Mouse (Mus musculus) hindbrain, postnatal 0 days (tissue): Measurements from ENCODE around the gene Prdx5. TPM values are rescaled to one million over a fixed set of nuclear protein-coding genes. Genes with fewer than 3 reads are reported as not detected.

Experiments used
- ATAC-seq: fragments of 200-750 bp; cut with Nextera tagmentation; 2 replicates; pipeline ENCODE4 v1.8.0; 2017; ENCODE audit warnings: mild to moderate bottlenecking, moderate TSS enrichment, moderate library complexity
- DNase-seq: peaks from one replicate; pipeline ENCODE4 v3.0.0-alpha.2; 2015; ENCODE audit warnings: low spot score
- H3K27ac ChIP-seq: fragments of 300-500 bp; sonication (generic); 2 replicates; pipeline ENCODE4 v1.5.1; 2014; ENCODE audit warnings: mild to moderate bottlenecking
- H3K27me3 ChIP-seq: fragments of 300-500 bp; sonication (generic); 2 replicates; pipeline ENCODE4 v1.6.1; 2014; ENCODE audit warnings: low read length, mixed read lengths; ENCODE audit not compliant: insufficient read depth
- H3K36me3 ChIP-seq: fragments of 300-500 bp; sonication (generic); 2 replicates; pipeline ENCODE4 v1.6.1; 2014; ENCODE audit warnings: low read length, mixed read lengths; ENCODE audit not compliant: insufficient read depth
- H3K4me1 ChIP-seq: fragments of 300-500 bp; sonication (generic); 2 replicates; pipeline ENCODE4 v1.6.1; 2014; ENCODE audit warnings: antibody characterized with exemption, low read length, mixed read lengths; ENCODE audit not compliant: insufficient read depth
- H3K4me2 ChIP-seq: fragments of 300-500 bp; sonication (generic); 2 replicates; pipeline ENCODE4 v1.6.1; 2014; ENCODE audit warnings: low read depth, mild to moderate bottlenecking, low read length, moderate library complexity, mixed read lengths
- H3K4me3 ChIP-seq: fragments of 300-500 bp; sonication (generic); 2 replicates; pipeline ENCODE4 v1.5.1; 2014; ENCODE audit warnings: low read length
- H3K9ac ChIP-seq: fragments of 300-500 bp; sonication (generic); replicated peaks from 2 replicates; pipeline ENCODE4 v1.6.1; 2014; ENCODE audit warnings: mild to moderate bottlenecking, low read length, moderate library complexity, mixed read lengths
- H3K9me3 ChIP-seq: fragments of 300-500 bp; sonication (generic); 2 replicates; pipeline ENCODE4 v1.6.1; 2016; ENCODE audit warnings: low read length, mixed read lengths
- CTCF ChIP-seq: IDR thresholded peaks from 2 replicates; pipeline ENCODE4 v1.5.1; 2016; ENCODE audit warnings: antibody characterized with exemption, control low read depth, low read depth
- WGBS: fragments of 180-500 bp; shearing (Covaris S2); extraction: QIAGEN DNeasy Blood & Tissue Kit; methylation state at CpG from one replicate; pipeline ENCODE4 v1.1.7; 2014; 5-methylcytosine and 5-hydroxymethylcytosine counted together
- microRNA-seq, 2 experiments: library from miRNA; unstranded; fragments of <30 nt; microRNA quantifications; one replicate each; pipeline ENCODE4; 2016
- polyA plus RNA-seq: library from polyadenylated mRNA; unstranded; fragments of >200 nt; fragmentation: Nextera tagmentation; extraction: Ambion mirVana; gene quantifications from 2 replicates; pipeline ENCODE4 v1.2.1, GENCODE M21; 2015
- total RNA-seq: library from RNA; depleted of rRNA; stranded (reverse); fragments of >200 nt; gene quantifications from 2 replicates; pipeline ENCODE4 v1.2.3, GENCODE M21; 2014; rRNA removed

Gene Prdx5
- total and polyA plus RNA-seq, 2 experiments from 2014 or later = 184 to 589 TPM

GRCm38 (mm10) chr19:6857003-6857360 is 52.9 kb downstream of the Prdx5 start:
- 45% methylated on average over 3 of the region's 3 CpGs for WGBS
- no peak overlapping the region for H3K4me3 ChIP-seq
- H3K4me1 ChIP-seq = peaks cover 6% of the 10 kb centered on the region; the same call in 1 of the 2 replicates
- no peak overlapping the region for H3K27ac ChIP-seq
- H3K27me3 ChIP-seq = no peaks in the 10 kb centered on the region
- no peak overlapping the region for H3K9ac ChIP-seq
- no peaks in the 10 kb centered on the region for H3K36me3 ChIP-seq
- no peak overlapping the region for H3K4me2 ChIP-seq
- H3K9me3 ChIP-seq = no peaks in the 10 kb centered on the region
- no peak for TF ChIP-seq CTCF
- no peak for ATAC-seq
- DNase-seq = no peak

Small RNA genes within 50 kb of the gene (microRNA-seq; reads per million reads assigned to microRNA genes)
- gene Mir6990 = 1.8 to 2.6 reads per million in 2 experiments

Other genes with a start within 250 kb of the Prdx5 start
- gene Rps6ka4, start 69.5 kb downstream of the Prdx5 start, total RNA-seq = 26.0 and 27.7 TPM in 2 replicates
- 19.5 and 22.1 TPM in 2 replicates for gene Rps6ka4, start 69.5 kb downstream of the Prdx5 start, polyA plus RNA-seq
- gene Ccdc88b, start 51.9 kb downstream of the Prdx5 start, total RNA-seq = 1.8 and 2.2 TPM in 2 replicates
- 1.2 and 1.5 TPM in 2 replicates for gene Ccdc88b, start 51.9 kb downstream of the Prdx5 start, polyA plus RNA-seq
- gene Trmt112, start 408 bp downstream of the Prdx5 start, total RNA-seq = 61.7 and 68.6 TPM in 2 replicates
- 109 and 111 TPM in 2 replicates for gene Trmt112, start 408 bp downstream of the Prdx5 start, polyA plus RNA-seq
- gene Esrra, start 11.7 kb upstream of the Prdx5 start, total RNA-seq = 47.0 and 61.6 TPM in 2 replicates
- gene Esrra, start 11.7 kb upstream of the Prdx5 start, polyA plus RNA-seq = 11.8 and 12.3 TPM in 2 replicates
- gene Catsperz, start 15.3 kb upstream of the Prdx5 start, total RNA-seq = 2.0 TPM in 1 of 2 replicates, not detected in the other
- 2.9 and 3.7 TPM in 2 replicates for gene Catsperz, start 15.3 kb upstream of the Prdx5 start, polyA plus RNA-seq
- 13.3 and 17.6 TPM in 2 replicates for gene Kcnk4, start 24.4 kb upstream of the Prdx5 start, total RNA-seq
- gene Kcnk4, start 24.4 kb upstream of the Prdx5 start, polyA plus RNA-seq = 15.9 and 21.7 TPM in 2 replicates
- 58.2 and 67.0 TPM in 2 replicates for gene Bad, start 31.8 kb upstream of the Prdx5 start, total RNA-seq
- gene Bad, start 31.8 kb upstream of the Prdx5 start, polyA plus RNA-seq = 86.6 and 88.0 TPM in 2 replicates
- gene Gpr137, start 32.4 kb upstream of the Prdx5 start, total RNA-seq = 122 and 129 TPM in 2 replicates
- gene Gpr137, start 32.4 kb upstream of the Prdx5 start, polyA plus RNA-seq = 65.6 and 68.7 TPM in 2 replicates
- 150 and 155 TPM in 2 replicates for gene Ppp1r14b, start 64.9 kb upstream of the Prdx5 start, total RNA-seq
- 198 and 210 TPM in 2 replicates for gene Ppp1r14b, start 64.9 kb upstream of the Prdx5 start, polyA plus RNA-seq
- 18.5 and 23.1 TPM in 2 replicates for gene Plcb3, start 66.4 kb upstream of the Prdx5 start, total RNA-seq
- gene Plcb3, start 66.4 kb upstream of the Prdx5 start, polyA plus RNA-seq = 11.1 and 14.4 TPM in 2 replicates
- 8.3 and 29.2 TPM in 2 replicates for gene Fkbp2, start 70.4 kb upstream of the Prdx5 start, total RNA-seq
- gene Fkbp2, start 70.4 kb upstream of the Prdx5 start, polyA plus RNA-seq = 169 and 177 TPM in 2 replicates
- gene Vegfb, start 77.5 kb upstream of the Prdx5 start, total RNA-seq = 40.5 and 40.9 TPM in 2 replicates
- 90.8 and 92.3 TPM in 2 replicates for gene Vegfb, start 77.5 kb upstream of the Prdx5 start, polyA plus RNA-seq
- gene Dnajc4, start 82.5 kb upstream of the Prdx5 start, total RNA-seq = 13.5 and 28.3 TPM in 2 replicates
- 25.6 and 29.5 TPM in 2 replicates for gene Dnajc4, start 82.5 kb upstream of the Prdx5 start, polyA plus RNA-seq
- 17.4 and 19.7 TPM in 2 replicates for gene Nudt22, start 86.0 kb upstream of the Prdx5 start, total RNA-seq
- gene Nudt22, start 86.0 kb upstream of the Prdx5 start, polyA plus RNA-seq = 20.8 and 23.1 TPM in 2 replicates
- 31.1 and 33.0 TPM in 2 replicates for gene Trpt1, start 86.0 kb upstream of the Prdx5 start, total RNA-seq
- gene Trpt1, start 86.0 kb upstream of the Prdx5 start, polyA plus RNA-seq = 22.9 and 23.5 TPM in 2 replicates
- 4.0 and 7.5 TPM in 2 replicates for gene Fermt3, start 109.4 kb upstream of the Prdx5 start, total RNA-seq
- gene Fermt3, start 109.4 kb upstream of the Prdx5 start, polyA plus RNA-seq = 3.5 and 4.0 TPM in 2 replicates
- 87.3 and 89.0 TPM in 2 replicates for gene Stip1, start 129.9 kb upstream of the Prdx5 start, total RNA-seq
- gene Stip1, start 129.9 kb upstream of the Prdx5 start, polyA plus RNA-seq = 146 and 151 TPM in 2 replicates
- gene Macrod1, start 146.7 kb upstream of the Prdx5 start, total RNA-seq = 4.8 and 9.5 TPM in 2 replicates
- 6.5 and 6.7 TPM in 2 replicates for gene Macrod1, start 146.7 kb upstream of the Prdx5 start, polyA plus RNA-seq
- 8.4 and 10.1 TPM in 2 replicates for gene Flrt1, start 195.6 kb upstream of the Prdx5 start, total RNA-seq
- 7.8 and 8.1 TPM in 2 replicates for gene Flrt1, start 195.6 kb upstream of the Prdx5 start, polyA plus RNA-seq